Mouse (Mus musculus) T-helper 17 cell (primary cell): ENCODE results near the gene Npw.

Source experiments
- in situ Hi-C, 2 experiments: fragments of 300-600 bp; cut with MboI, MseI; formaldehyde crosslinking; loops; 1 replicate in 1 of 2; 2 replicates in 1 of 2; pipeline ENCODE4 v1.15.1; 2025; ENCODE audit warnings: high pct_unique_total_duplicates in 2 of 2

Npw gene

DNA sequence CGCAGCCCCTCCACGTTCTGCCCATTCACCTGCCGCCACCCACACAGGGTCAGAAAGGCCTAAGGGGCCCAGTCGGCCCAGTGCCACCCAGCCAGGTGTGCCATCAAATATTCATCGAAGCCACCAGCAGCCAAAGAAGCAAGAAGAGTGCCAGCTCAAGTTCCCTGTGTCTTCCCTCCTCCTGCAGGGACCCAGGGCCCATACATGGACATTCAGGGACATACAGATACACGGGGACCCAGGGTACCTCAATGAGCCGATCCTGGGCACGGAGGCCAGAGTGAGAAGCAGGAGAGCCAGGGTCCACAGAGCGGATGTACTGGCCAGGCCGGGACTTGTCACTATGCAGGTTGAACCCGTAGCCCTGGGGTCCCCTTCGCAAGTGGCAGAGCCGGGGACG is 16.3 kb downstream of the Npw start:
- in situ Hi-C loops: no loop called here

DNA sequence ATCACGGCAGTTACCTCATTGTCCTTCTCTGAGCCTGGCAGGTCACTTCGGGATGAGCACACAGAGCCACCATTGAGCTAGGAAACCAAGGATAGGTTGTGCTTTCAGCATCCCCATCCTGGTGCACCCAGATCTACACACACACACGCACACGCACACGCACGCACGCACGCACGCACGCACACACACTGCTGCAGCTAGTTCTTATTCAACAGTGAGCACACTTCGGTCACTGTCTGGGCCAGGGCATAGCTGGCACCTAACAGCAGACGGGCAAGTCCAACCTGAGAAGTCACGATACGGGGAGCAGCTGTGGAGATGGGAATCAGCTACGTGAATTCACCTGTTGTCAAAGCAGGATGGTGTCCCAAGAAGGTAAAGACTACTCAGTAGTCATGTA is 17.7 kb downstream of the Npw start:
- in situ Hi-C loops: no loop called here

DNA sequence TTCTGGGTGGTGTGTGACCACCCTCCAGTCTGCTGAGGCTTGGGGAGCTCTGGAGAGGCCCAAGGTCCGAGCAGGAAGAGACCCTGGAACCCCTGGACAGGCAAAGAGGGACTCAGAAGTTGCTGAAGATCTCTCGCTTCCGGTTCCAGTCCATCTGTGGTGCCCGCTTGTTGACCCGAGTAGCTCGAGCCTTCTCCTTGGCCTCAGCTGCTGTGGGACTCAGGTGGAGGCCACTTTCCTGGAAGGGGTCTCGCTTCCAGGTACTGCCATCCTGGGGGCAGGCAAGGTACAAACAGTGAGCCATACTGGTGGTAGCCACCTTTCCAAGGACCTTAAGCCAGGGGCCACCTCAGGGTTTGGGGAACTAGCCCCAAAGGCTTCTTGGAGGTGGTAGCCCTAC is 18.1 kb downstream of the Npw start:
- in situ Hi-C loops: no loop called here

DNA sequence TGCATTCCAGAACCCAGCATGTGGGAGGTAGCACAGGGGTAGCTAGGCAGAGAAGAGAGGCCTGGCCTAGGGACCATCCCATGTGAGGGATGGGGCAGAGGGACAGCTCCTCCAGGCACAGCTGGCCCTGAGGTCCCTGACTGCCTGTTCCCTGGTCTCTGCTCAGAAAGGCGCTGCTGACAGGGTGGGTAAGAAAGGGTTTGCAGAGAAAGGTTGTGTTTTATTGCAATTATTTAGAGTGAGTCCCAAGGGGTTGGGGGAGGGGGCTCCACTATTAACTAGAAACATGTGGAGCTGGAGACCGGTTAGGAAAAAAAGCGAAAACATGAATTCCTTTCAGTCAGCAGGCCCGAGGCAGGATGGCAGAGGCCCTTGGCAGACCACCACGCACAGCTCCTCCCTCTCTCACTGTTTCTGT is 18.7 kb downstream of the Npw start:
- in situ Hi-C loops: loop anchor here in 1 of 2 experiments (10.0 kb wide), 1 partner anchor 735 kb away; no protein-coding TSS in a partner anchor

DNA sequence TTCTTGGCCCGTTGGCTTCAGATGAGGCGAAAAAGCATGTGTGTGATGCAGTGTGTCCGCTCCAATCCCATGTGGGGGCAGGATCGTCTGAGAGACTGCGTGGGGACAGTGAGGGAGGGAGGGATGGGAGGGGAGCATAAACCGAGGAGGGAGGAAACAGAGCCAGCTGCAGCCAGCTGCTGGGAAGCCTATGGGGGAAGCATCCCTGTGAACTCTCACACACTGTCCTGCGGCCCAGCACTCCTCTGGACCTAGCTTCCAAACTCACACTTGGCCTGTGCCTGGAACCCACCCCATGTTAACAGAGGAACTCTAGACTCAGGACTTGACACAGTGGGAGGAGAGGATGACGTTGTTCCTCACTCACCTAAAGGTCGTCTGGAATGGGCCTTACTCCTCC is 19.4 kb downstream of the Npw start:
- in situ Hi-C loops: loop anchor here in 1 of 2 experiments (10.0 kb wide), 1 partner anchor 734 kb away; no protein-coding TSS in a partner anchor

DNA sequence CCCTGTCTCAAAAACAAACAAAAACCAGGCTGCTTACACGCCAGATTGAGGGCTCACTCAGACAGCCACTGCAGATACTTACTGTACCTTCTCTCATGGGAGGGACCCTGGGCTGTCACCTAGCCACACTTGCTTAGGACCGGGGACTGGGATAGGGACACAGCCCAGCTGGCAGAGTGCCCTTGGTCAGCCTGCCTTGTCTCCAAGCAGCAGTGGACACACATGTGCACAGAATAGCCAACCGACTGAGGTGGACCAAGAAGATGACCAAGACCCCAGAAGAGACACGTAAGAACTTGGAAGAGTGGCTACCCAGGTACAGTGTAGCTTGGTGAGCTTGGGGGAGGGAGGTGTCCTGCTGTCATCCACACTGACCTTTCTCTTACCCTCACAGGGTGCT is 20.0 kb downstream of the Npw start:
- in situ Hi-C loops: loop anchor here in 1 of 2 experiments (10.0 kb wide), 1 partner anchor 733 kb away; no protein-coding TSS in a partner anchor

DNA sequence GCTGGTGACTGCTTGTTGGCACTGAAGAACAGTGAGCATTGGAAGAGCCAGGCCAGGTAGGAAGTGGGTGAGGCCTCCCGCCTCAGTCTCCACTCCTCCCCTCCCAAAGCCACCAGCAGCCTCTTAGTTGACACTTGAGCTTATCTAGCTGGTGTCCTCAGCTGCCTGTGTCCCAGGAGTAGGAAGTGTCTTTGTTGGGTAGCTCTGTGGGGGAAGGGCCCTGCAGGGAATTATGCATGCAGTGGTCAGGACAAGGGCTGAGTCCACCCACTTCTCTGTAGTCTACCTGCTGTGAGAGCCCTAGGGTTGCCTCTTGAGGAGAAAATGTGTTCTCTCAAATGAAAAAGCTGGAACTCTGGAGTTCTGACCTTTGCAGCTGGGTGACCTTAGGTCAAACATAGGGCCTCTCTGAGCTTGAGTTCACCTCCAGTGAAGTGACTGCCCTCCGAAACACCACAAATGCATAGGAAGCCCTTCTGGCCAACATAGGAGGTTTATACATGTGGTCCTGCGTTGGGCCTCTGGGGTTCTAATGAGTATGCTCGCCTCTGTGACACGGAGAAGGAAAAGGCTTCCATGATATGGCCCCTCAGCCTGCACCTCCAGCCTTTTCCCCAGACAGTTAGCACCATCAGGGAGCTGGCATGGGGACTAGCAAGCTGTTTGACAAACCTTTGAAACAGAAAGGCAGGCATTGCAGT is 21.3 kb downstream of the Npw start:
- in situ Hi-C loops: loop anchor here in 1 of 2 experiments (10.0 kb wide), 1 partner anchor 732 kb away; no protein-coding TSS in a partner anchor

DNA sequence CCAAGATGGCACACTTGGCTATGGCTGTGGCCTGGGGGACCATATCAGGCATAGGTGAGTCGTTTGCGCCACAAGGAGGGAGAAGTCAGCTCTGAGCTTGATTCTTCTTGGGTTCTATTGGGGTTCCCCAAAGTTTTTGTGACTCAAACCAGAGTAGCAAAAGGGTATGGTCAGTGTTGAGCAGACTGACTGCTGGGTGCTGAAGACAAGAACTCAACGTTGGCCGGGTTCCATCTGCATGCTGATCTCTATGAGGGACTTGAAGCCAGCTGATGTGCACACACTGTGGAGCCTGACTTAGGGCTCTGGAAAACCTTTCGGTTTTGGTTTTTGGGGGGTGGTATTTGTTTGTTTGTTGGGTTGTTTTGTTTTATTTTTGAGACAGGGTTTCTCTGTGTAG is 22.6 kb downstream of the Npw start:
- in situ Hi-C loops: loop anchor here in 1 of 2 experiments (10.0 kb wide), 1 partner anchor 731 kb away; no protein-coding TSS in a partner anchor

DNA sequence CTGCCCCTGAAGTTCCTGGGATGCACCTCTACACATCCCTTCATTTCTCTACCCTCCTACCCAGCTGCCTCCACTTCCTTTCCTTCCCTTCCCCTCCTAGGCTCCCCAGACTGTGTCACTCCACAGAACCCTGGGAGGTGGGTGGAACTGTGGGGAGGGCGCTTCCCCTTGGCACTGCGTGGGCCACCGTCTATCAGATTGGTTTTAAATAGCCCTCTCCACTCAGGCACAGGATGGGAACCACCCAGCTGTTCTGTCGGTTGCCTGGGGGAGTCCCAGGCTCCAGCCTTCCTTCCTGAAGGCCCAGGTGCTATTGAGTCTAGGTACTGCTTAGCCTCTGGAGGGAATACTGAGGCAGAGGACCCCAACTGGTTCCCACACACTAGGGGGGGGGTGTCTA is 23.2 kb downstream of the Npw start:
- in situ Hi-C loops: loop anchor here in 1 of 2 experiments (10.0 kb wide), 1 partner anchor 730 kb away; no protein-coding TSS in a partner anchor

DNA sequence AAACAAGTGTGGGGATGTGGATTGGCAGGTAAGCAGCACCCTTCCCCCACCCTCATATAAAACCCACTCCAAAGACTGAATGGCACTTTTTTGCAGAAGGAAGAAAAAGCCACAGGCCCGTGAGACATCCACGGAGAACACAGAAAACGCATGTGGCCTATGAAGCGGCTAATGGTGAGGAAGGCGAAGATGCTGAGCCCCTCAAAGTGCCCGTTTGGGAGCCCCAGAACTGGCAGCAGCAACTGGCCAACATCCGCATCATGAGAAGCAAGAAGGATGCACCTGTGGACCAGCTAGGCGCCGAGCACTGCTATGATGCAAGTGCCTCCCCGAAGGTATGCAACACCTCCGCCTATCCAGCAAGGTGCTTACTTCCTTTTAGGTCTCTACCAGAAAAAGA is 24.4 kb downstream of the Npw start:
- in situ Hi-C loops: loop anchor here in 1 of 2 experiments (10.0 kb wide), 1 partner anchor 729 kb away; no protein-coding TSS in a partner anchor

DNA sequence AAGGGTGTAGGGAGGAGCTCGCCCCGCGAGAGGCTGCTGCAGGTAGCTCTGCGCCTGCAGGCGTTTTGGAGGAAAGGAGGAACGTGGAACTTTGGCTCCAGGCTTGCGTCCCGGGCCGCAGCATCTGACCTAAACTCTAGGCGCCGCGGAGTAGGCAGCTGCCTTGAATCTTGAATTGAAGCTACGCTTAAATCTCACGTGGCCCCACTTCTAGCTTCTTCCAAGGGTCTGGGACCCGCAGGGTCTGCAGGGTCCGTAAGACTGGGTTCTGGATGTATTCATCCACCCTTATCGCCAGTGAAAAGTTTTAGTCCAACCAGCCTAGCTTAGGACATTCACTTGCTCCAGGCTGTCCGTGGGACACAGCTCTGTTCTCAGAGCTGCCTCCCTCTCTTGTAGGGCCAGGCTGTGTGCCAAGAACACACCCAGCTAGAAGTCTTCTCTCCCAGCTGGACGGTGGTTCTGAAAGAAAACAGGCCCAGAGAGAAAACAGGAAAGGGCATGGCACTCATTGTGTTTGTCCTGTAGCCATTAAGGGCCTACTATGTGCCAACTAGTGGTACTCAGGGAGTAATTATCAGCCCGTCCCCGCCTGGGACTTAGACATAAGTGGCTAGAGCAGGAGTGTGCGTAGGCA is 25.3 kb downstream of the Npw start:
- in situ Hi-C loops: loop anchor here in 1 of 2 experiments (10.0 kb wide), 1 partner anchor 728 kb away; no protein-coding TSS in a partner anchor

DNA sequence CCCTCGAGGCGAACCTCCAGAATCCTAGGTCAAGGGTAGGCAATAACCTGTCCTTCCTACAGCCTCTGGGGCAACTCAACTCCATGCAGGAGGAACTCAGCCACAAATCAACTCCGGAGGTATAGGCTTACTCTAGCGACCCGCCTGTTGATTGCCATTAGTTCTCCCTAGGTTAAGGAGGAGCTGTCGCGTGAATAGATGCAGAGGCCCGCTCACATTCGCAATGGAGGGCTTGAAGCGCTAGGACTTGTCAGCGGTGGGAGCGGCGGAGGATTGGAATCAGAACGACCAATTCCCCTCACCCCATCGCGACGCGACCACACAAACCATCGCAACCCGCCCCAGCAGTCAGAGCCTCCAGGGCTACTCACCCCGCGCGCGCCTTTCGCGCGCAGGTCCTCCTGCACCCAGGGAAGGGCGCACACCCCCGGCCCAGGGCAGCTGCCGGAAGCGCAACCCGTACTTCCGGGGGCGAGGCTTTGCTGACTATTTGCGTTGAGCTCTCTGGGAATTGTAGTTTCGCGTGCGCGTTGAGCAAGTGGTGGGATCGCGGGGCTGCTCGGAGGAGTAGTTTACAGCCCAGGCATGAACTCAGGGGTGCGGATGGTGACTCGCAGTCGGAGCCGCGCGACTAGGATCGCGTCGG is 26.0 kb downstream of the Npw start, which contains the start of the genes Tsc2 and Nthl1:
TSS of gene Tsc2 (minus strand) at position 464 of the 646 bp plus-strand sequence.
TSS of gene Nthl1 (plus strand) at position 514 of the 646 bp plus-strand sequence.
- in situ Hi-C loops: loop anchor here in 1 of 2 experiments (10.0 kb wide), 1 partner anchor 727 kb away; no protein-coding TSS in a partner anchor

DNA sequence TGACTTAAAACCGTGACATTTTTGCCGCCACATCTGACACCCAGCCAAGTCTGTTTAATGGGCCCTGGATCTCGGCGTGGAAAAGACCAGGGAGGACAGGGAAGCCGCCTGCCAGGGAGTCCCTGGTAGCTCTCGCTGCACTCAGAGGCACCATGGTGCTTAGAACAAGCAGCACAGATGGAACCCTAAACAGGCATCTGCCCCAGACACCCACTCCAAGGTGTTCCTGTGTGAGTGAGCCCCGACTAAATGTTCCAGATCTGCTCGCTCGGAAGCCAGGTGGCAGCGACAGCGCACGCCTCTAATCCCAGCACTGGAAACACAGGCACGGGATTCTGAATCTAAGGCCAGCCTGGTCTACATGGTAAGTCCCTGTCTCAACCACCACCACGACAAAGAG is 28.2 kb downstream of the Npw start:
- in situ Hi-C loops: loop anchor here in 1 of 2 experiments (10.0 kb wide), 1 partner anchor 725 kb away; no protein-coding TSS in a partner anchor

DNA sequence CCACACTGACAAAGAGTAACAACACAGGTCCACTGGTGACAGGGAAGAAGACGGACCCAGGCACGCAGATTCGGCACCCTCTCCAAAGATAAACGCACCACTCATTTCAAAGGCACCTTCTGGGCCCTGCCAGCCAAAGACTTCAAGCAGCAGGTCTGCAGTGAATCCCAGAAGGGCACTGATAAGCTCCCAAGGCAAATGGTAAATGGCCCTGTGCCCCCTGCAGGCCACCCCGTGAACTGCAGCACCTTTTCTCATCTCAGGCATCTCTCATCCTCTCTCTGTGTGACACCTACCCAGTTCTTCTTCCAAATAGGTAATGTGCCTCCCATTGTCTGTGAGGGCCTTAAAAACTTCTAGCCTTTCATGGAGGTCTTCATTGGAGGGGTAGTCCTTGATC is 29.6 kb downstream of the Npw start:
- in situ Hi-C loops: no loop called here

DNA sequence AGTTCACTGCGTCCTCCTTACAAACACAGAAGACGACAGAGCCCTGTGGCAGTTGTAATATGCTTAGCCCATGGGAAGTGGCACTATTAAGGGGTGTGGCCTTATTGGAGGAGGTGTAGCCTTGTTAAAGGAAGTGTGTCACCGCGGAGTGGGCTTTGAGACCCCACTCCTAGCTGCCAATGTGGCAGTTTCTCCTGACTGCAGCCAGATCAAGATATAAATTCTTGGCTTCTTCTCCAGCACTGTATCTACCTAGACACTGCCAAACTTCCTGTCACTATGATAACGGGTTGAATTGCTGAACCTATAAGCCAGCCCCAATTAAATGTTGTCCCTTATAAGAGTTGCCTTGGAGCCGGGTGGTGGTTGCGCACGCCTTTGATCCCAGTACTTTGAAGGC is 32.8 kb downstream of the Npw start:
- in situ Hi-C loops: no loop called here

DNA sequence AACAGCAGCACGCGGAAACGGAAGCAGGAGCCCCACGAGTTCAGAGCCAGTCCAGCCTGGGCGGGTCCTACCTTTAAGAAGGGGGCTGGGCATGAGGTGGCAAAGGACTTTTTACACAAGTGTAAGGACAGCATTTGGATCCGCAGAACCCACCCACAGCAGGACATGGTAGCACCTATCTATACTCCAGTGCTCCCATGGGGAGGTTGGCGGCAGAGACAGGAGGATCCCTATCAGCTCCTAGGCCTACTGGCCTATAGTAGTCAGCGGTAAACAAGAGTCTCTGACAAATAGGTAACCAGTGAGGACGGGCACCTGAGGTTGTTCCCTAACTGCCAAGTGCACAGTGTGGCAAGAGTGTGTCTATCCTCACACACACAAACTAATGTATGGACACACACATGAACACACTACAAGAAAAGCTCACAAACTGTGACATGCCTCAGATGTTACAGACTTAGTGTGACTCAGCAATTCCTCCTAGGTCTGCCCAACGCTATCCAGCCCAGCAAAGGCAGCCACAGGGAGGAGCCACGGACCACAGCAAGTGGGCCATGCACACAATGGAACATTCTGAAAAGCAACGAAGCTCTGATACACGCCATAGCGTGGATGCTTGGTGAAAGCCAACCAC is 40.6 kb downstream of the Npw start:
- in situ Hi-C loops: no loop called here

DNA sequence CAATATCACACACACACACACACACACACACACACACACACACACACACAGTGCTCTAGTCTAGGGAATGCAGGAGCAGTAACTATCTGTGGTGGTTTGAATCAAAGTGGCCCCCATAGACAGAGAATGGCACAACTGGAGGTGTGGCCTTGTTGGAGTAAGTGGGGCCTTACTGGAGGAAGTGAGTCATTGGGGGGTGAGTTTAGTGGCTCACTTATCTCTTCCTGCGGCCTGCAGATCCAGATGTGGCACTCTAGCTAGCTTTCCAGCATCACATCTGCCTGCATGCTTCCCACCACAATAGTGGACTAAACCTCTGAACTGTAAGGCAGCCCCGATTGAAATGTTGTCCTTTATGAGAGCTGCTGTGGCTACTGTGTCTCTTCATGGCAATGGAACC is 47.5 kb downstream of the Npw start:
- in situ Hi-C loops: no loop called here

DNA sequence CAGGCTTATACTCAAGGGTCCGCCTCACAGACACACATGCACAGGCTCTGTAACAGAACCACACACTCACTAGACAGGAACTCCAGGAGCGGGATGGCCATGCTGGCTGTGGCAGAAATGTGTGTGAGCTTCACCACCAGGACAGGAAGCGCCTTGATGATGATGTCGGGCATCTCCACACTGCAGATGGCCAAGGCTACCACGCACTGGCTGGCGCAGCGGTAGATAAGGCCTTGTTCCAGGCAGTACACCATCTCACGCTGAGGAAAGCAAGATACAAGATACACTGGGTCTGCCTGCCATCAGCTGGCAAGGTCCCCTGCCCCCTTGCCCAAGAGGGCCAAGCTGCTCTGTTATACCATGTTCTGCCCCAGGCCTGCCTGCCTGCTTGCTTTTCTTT is 49.4 kb downstream of the Npw start:
- in situ Hi-C loops: no loop called here

DNA sequence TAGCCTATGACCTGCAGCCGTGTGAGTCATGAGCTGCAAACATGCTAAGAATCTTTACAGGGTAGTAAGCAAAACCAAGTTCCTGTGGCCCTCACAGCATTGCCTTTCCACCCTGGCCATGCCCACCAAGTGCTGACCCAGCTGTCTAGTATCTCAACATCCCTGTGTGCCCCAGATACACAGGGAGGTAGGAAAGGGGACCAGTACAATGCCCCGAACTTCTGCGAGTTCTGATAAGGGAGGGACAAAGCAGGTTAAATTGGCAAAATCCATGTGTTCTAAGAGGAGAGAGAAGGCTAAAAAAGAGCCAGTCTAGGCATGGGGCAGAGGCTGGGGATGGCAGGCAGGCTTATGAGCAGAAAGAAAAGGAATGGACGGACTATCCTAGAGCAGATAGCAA is 49.9 kb downstream of the Npw start:
- in situ Hi-C loops: no loop called here
